Mouse (Mus musculus) hindbrain, postnatal 0 days (tissue): Measurements from ENCODE around the gene BC080695. TPM values are rescaled to one million over a fixed set of nuclear protein-coding genes. Genes with fewer than 3 reads are reported as not detected.
"Not testable (repeated sequence)": the region's sequence is repeated elsewhere in the genome, so short reads cannot be mapped to it uniquely, and the experiment has no call there.

Experiments
- ATAC-seq: fragments of 200-750 bp; cut with Nextera tagmentation; 2 replicates; pipeline ENCODE4 v1.8.0; 2017; ENCODE audit warnings: mild to moderate bottlenecking, moderate TSS enrichment, moderate library complexity
- DNase-seq: peaks from one replicate; pipeline ENCODE4 v3.0.0-alpha.2; 2015; ENCODE audit warnings: low spot score
- H3K27ac ChIP-seq: fragments of 300-500 bp; sonication (generic); 2 replicates; pipeline ENCODE4 v1.5.1; 2014; ENCODE audit warnings: mild to moderate bottlenecking
- H3K27me3 ChIP-seq: fragments of 300-500 bp; sonication (generic); 2 replicates; pipeline ENCODE4 v1.6.1; 2014; ENCODE audit warnings: low read length, mixed read lengths; ENCODE audit not compliant: insufficient read depth
- H3K36me3 ChIP-seq: fragments of 300-500 bp; sonication (generic); 2 replicates; pipeline ENCODE4 v1.6.1; 2014; ENCODE audit warnings: low read length, mixed read lengths; ENCODE audit not compliant: insufficient read depth
- H3K4me1 ChIP-seq: fragments of 300-500 bp; sonication (generic); 2 replicates; pipeline ENCODE4 v1.6.1; 2014; ENCODE audit warnings: antibody characterized with exemption, low read length, mixed read lengths; ENCODE audit not compliant: insufficient read depth
- H3K4me2 ChIP-seq: fragments of 300-500 bp; sonication (generic); 2 replicates; pipeline ENCODE4 v1.6.1; 2014; ENCODE audit warnings: low read depth, mild to moderate bottlenecking, low read length, moderate library complexity, mixed read lengths
- H3K4me3 ChIP-seq: fragments of 300-500 bp; sonication (generic); 2 replicates; pipeline ENCODE4 v1.5.1; 2014; ENCODE audit warnings: low read length
- H3K9ac ChIP-seq: fragments of 300-500 bp; sonication (generic); replicated peaks from 2 replicates; pipeline ENCODE4 v1.6.1; 2014; ENCODE audit warnings: mild to moderate bottlenecking, low read length, moderate library complexity, mixed read lengths
- H3K9me3 ChIP-seq: fragments of 300-500 bp; sonication (generic); 2 replicates; pipeline ENCODE4 v1.6.1; 2016; ENCODE audit warnings: low read length, mixed read lengths
- CTCF ChIP-seq: IDR thresholded peaks from 2 replicates; pipeline ENCODE4 v1.5.1; 2016; ENCODE audit warnings: antibody characterized with exemption, control low read depth, low read depth
- WGBS: fragments of 180-500 bp; shearing (Covaris S2); extraction: QIAGEN DNeasy Blood & Tissue Kit; methylation state at CpG from one replicate; pipeline ENCODE4 v1.1.7; 2014; 5-methylcytosine and 5-hydroxymethylcytosine counted together
- polyA plus RNA-seq: library from polyadenylated mRNA; unstranded; fragments of >200 nt; fragmentation: Nextera tagmentation; extraction: Ambion mirVana; gene quantifications from 2 replicates; pipeline ENCODE4 v1.2.1, GENCODE M21; 2015
- total RNA-seq: library from RNA; depleted of rRNA; stranded (reverse); fragments of >200 nt; gene quantifications from 2 replicates; pipeline ENCODE4 v1.2.3, GENCODE M21; 2014; rRNA removed

Gene BC080695
- total RNA-seq (not detected in 2 replicates), polyA plus RNA-seq (not detected in 2 replicates)

DNA sequence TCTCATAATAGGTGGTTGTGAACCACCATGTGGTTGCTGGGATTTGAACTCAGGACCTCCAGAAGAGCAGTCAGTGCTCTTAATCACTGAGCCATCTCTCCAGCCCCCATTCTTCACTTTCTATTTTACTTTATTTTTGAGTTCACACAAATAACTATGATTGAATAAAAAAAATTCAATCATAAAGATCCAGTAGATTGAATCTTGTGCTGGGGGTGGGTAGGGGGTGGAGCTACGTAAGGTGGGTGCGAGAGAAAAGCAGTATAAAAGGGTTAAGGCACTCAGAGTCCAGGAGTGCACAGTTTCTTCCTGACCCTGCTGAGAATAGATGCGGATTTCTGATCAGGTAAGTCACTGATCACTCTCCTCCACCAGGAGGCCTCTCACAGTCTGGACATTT, at the start of gene BC080695, which contains the start of gene Gm13057:
TSS of gene BC080695 (plus strand) at position 301 of the 400 bp plus-strand sequence.
TSS of gene Gm13057 (plus strand) at position 310 of the 400 bp plus-strand sequence.
- not testable (repeated sequence) for H3K9ac ChIP-seq, H3K4me1 ChIP-seq, H3K27me3 ChIP-seq, H3K9me3 ChIP-seq, H3K27ac ChIP-seq, H3K4me3 ChIP-seq, ATAC-seq, H3K36me3 ChIP-seq, DNase-seq, H3K4me2 ChIP-seq
- no CpG with 5 or more reads among the region's 3 CpGs for WGBS

DNA sequence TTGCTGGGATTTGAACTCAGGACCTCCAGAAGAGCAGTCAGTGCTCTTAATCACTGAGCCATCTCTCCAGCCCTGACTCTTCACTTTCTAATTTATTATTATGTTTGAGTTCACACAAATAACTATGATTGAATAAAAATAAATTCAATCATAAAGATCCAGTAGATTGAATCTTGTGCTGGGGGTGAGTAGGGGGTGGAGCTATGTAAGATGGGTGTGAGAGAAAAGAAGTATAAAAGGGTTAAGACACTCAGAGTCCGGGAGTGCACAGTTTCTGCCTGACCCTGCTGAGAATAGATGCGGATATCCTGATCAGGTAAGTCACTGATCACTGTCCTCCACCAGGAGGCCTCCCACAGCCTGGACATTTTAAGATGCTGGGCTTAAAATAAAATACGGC, 40.5 kb upstream of the BC080695 start, which contains the start of gene Gm13043:
TSS of gene Gm13043 (plus strand) at position 301 of the 400 bp plus-strand sequence.
- WGBS = 88% methylated on average over 3 of the region's 3 CpGs
- H3K9me3 ChIP-seq = no peaks in the 10 kb centered on the region
- no peaks in the 10 kb centered on the region for H3K36me3 ChIP-seq
- H3K27me3 ChIP-seq = no peaks in the 10 kb centered on the region
- H3K4me3 ChIP-seq = no peak within 1 kb of the TSS
- H3K27ac ChIP-seq = no peak within 1 kb of the TSS
- DNase-seq = no peak
- TF ChIP-seq CTCF = no peak
- no peak within 1 kb of the TSS for H3K9ac ChIP-seq
- no peaks in the 10 kb centered on the region for H3K4me1 ChIP-seq
- H3K4me2 ChIP-seq = no peak within 1 kb of the TSS
- no peak for ATAC-seq

DNA sequence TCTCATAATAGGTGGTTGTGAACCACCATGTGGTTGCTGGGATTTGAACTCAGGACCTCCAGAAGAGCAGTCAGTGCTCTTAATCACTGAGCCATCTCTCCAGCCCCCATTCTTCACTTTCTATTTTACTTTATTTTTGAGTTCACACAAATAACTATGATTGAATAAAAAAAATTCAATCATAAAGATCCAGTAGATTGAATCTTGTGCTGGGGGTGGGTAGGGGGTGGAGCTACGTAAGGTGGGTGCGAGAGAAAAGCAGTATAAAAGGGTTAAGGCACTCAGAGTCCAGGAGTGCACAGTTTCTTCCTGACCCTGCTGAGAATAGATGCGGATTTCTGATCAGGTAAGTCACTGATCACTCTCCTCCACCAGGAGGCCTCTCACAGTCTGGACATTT, 15.8 kb upstream of the BC080695 start, which contains the start of gene Gm13040:
TSS of gene Gm13040 (plus strand) at position 301 of the 400 bp plus-strand sequence.
- H3K4me1 ChIP-seq, H3K27ac ChIP-seq, ATAC-seq, H3K27me3 ChIP-seq, H3K4me2 ChIP-seq, DNase-seq, H3K4me3 ChIP-seq, H3K9me3 ChIP-seq, H3K9ac ChIP-seq, H3K36me3 ChIP-seq: not testable (repeated sequence)
- no CpG with 5 or more reads among the region's 3 CpGs for WGBS

- not testable (repeated sequence) for DNase-seq, H3K36me3 ChIP-seq, H3K4me1 ChIP-seq, H3K9ac ChIP-seq, H3K27me3 ChIP-seq, H3K4me3 ChIP-seq, H3K9me3 ChIP-seq, ATAC-seq, H3K27ac ChIP-seq, H3K4me2 ChIP-seq
- 86% methylated on average over 9 of the region's 9 CpGs for WGBS
These were observed 60.4 kb downstream of the BC080695 start for GRCm38 (mm10) chr4:143611927-143612326.

- not testable (repeated sequence) for H3K36me3 ChIP-seq, H3K4me2 ChIP-seq, H3K9me3 ChIP-seq, ATAC-seq, DNase-seq, H3K4me3 ChIP-seq, H3K27me3 ChIP-seq, H3K9ac ChIP-seq, H3K4me1 ChIP-seq, H3K27ac ChIP-seq
These were observed 63.2 kb downstream of the BC080695 start, which contains the start of gene Gm13083 for GRCm38 (mm10) chr4:143614703-143615102. Gm13083 (plus strand) TSS chr4:143615003.

GRCm38 (mm10) chr4:143618101-143618500, 66.6 kb downstream of the BC080695 start:
- not testable (repeated sequence) for H3K36me3 ChIP-seq, ATAC-seq

More at GRCm38 (mm10) chr4:143618101-143618500, 66.6 kb downstream of the BC080695 start:
- H3K4me1 ChIP-seq, H3K4me3 ChIP-seq, H3K9ac ChIP-seq, H3K4me2 ChIP-seq, DNase-seq, H3K9me3 ChIP-seq, H3K27ac ChIP-seq, H3K27me3 ChIP-seq: not testable (repeated sequence)
- 86% methylated on average over 4 of the region's 4 CpGs for WGBS

Other genes starting within 250 kb of the BC080695 start
- gene Lrrc38, start 201.9 kb upstream of the BC080695 start, total RNA-seq = 0.29 and 0.63 TPM in 2 replicates
- 0.84 and 0.97 TPM in 2 replicates for gene Lrrc38, start 201.9 kb upstream of the BC080695 start, polyA plus RNA-seq
- gene Pramel1, start 157.3 kb upstream of the BC080695 start, total RNA-seq = not detected in 2 replicates
- gene Pramel1, start 157.3 kb upstream of the BC080695 start, polyA plus RNA-seq = not detected in 2 replicates
- gene Pramef8, start 139.3 kb upstream of the BC080695 start, total RNA-seq = 26.1 and 48.5 TPM in 2 replicates
- gene Pramef8, start 139.3 kb upstream of the BC080695 start, polyA plus RNA-seq = 16.0 and 18.3 TPM in 2 replicates
- gene Oog4, start 101.4 kb upstream of the BC080695 start, total RNA-seq = not detected in 2 replicates
- not detected in 2 replicates for gene Oog4, start 101.4 kb upstream of the BC080695 start, polyA plus RNA-seq
- gene Gm13043, start 40.4 kb upstream of the BC080695 start, total RNA-seq = not detected in 2 replicates
- gene Gm13043, start 40.4 kb upstream of the BC080695 start, polyA plus RNA-seq = not detected in 2 replicates
- gene Gm13040, start 15.7 kb upstream of the BC080695 start, total RNA-seq = not detected in 2 replicates
- gene Gm13040, start 15.7 kb upstream of the BC080695 start, polyA plus RNA-seq = not detected in 2 replicates
- gene Gm13057, start within 50 bp of the BC080695 start, total RNA-seq = not detected in 2 replicates
- gene Gm13057, start within 50 bp of the BC080695 start, polyA plus RNA-seq = not detected in 2 replicates
- gene Gm13083, start 63.3 kb downstream of the BC080695 start, total RNA-seq = not detected in 2 replicates
- gene Gm13083, start 63.3 kb downstream of the BC080695 start, polyA plus RNA-seq = not detected in 2 replicates
- not detected in 2 replicates for gene Gm13088, start 105.5 kb downstream of the BC080695 start, total RNA-seq
- not detected in 2 replicates for gene Gm13088, start 105.5 kb downstream of the BC080695 start, polyA plus RNA-seq
- gene Gm13089, start 151.0 kb downstream of the BC080695 start, total RNA-seq = not detected in 2 replicates
- gene Gm13089, start 151.0 kb downstream of the BC080695 start, polyA plus RNA-seq = not detected in 2 replicates
- gene Gm13078, start 167.8 kb downstream of the BC080695 start, total RNA-seq = not detected in 2 replicates
- not detected in 2 replicates for gene Gm13078, start 167.8 kb downstream of the BC080695 start, polyA plus RNA-seq
- not detected in 2 replicates for gene Gm13023, start 237.7 kb downstream of the BC080695 start, total RNA-seq
- gene Gm13023, start 237.7 kb downstream of the BC080695 start, polyA plus RNA-seq = not detected in 2 replicates